Mouse (Mus musculus) induced T-regulatory cell, adult 2 months (primary cell): ENCODE results near the gene Gm6763.
"Not testable (repeated sequence)": the region's sequence is repeated elsewhere in the genome, so short reads cannot be mapped to it uniquely, and the experiment has no call there.

Experiments used
- DNase-seq: peaks from one replicate; pipeline ENCODE4 v3.0.0-alpha.2; 2012; ENCODE audit warnings: low read depth

Gm6763 gene

DNA sequence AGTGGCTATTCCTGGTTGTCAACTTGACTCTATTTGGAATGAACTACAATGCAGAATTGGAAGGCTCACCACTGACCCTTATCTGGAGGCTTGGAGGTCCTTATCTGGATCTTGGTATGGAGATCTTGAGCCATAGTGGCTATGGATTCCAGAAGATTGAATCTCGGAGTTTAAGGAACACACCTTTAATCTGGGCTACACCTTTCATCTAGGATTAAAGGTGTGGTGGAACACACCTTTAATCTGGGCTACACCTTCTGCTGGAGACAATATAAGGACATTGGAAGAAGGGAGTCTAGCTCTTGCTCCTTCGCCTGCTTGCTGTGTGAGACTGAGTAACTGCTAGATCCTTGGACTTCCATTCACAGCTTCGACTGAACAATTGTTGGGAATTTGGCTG lies at the start of gene Gm6763:
Gene Gm6763, plus strand, starts transcription at position 301 of the 400 bp plus-strand sequence.
- DNase-seq, result not testable (repeated sequence)

GRCm38 (mm10) chr10:104110044-104110443 lies 41.3 kb upstream of the Gm6763 start:
- no peak for DNase-seq

- DNase-seq, result no peak
Observed at GRCm38 (mm10) chr10:104118312-104118711, 33.0 kb upstream of the Gm6763 start.

DNA sequence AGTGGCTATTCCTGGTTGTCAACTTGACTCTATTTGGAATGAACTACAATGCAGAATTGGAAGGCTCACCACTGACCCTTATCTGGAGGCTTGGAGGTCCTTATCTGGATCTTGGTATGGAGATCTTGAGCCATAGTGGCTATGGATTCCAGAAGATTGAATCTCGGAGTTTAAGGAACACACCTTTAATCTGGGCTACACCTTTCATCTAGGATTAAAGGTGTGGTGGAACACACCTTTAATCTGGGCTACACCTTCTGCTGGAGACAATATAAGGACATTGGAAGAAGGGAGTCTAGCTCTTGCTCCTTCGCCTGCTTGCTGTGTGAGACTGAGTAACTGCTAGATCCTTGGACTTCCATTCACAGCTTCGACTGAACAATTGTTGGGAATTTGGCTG lies 8.6 kb upstream of the Gm6763 start, which contains the start of gene Gm21293:
Gene Gm21293, plus strand, starts transcription at position 301 of the 400 bp plus-strand sequence.
- not testable (repeated sequence) for DNase-seq

DNA sequence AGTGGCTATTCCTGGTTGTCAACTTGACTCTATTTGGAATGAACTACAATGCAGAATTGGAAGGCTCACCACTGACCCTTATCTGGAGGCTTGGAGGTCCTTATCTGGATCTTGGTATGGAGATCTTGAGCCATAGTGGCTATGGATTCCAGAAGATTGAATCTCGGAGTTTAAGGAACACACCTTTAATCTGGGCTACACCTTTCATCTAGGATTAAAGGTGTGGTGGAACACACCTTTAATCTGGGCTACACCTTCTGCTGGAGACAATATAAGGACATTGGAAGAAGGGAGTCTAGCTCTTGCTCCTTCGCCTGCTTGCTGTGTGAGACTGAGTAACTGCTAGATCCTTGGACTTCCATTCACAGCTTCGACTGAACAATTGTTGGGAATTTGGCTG lies 8.4 kb downstream of the Gm6763 start, which contains the start of gene Gm8764:
Gene Gm8764, plus strand, starts transcription at position 301 of the 400 bp plus-strand sequence.
- DNase-seq, result not testable (repeated sequence)

DNA sequence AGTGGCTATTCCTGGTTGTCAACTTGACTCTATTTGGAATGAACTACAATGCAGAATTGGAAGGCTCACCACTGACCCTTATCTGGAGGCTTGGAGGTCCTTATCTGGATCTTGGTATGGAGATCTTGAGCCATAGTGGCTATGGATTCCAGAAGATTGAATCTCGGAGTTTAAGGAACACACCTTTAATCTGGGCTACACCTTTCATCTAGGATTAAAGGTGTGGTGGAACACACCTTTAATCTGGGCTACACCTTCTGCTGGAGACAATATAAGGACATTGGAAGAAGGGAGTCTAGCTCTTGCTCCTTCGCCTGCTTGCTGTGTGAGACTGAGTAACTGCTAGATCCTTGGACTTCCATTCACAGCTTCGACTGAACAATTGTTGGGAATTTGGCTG lies 16.9 kb downstream of the Gm6763 start, which contains the start of gene Gm21304:
Gene Gm21304, plus strand, starts transcription at position 301 of the 400 bp plus-strand sequence.
- not testable (repeated sequence) for DNase-seq

- DNase-seq, result not testable (repeated sequence)
Observed at GRCm38 (mm10) chr10:104176724-104177123, 25.4 kb downstream of the Gm6763 start, which contains the start of gene Gm21312. Gm21312 (plus strand) TSS chr10:104177024.

DNA sequence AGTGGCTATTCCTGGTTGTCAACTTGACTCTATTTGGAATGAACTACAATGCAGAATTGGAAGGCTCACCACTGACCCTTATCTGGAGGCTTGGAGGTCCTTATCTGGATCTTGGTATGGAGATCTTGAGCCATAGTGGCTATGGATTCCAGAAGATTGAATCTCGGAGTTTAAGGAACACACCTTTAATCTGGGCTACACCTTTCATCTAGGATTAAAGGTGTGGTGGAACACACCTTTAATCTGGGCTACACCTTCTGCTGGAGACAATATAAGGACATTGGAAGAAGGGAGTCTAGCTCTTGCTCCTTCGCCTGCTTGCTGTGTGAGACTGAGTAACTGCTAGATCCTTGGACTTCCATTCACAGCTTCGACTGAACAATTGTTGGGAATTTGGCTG lies 33.9 kb downstream of the Gm6763 start, which contains the start of gene Gm20765:
Gene Gm20765, plus strand, starts transcription at position 301 of the 400 bp plus-strand sequence.
- DNase-seq, result not testable (repeated sequence)

GRCm38 (mm10) chr10:104193742-104194141 lies 42.4 kb downstream of the Gm6763 start, which contains the start of gene Gm4340:
Gm4340 (plus strand) TSS chr10:104194042.
- DNase-seq, result not testable (repeated sequence)
